Mouse (Mus musculus) embryo, embryonic 9.5 days (tissue): ENCODE results near the gene Suv39h1.
"Not testable (repeated sequence)": the region's sequence is repeated elsewhere in the genome, so short reads cannot be mapped to it uniquely, and the experiment has no call there.

Experiments
- DNase-seq: peaks from one replicate; pipeline ENCODE4 v3.0.0-alpha.2; 2017; ENCODE audit errors: extremely low spot score

Suv39h1 gene

DNA sequence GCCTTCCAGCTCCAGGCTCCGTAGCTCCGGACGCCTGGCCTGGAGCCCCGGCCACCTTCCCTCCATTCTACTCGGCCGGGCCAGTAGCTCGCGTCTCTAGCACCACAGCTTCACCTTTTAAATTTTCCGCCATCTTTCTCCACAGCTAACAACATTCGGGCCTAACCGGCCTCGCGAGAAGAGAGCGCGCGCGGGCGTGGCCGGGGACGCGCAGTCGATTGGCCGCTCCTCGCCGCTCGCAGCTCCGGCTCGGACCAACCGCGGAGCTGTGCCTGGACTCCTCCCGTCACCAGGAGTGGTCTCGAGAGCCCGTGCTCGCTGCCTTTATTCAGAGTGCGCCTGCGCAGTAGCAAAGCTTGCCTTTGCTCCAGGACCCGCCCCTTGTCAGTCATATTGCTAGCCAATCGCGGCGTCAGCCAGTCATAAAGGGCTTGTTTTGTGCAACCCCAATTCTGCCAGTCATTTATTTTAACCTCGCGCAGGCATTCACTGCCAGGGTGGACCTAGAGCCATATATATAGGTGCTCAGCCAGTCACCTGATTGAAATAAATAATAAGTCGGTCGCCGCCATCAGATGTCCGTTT is at the start of gene Suv39h1:
Gene Suv39h1, minus strand, starts transcription at position 331 of the 585 bp plus-strand sequence.
- peak; percentile 83 for DNase-seq

DNA sequence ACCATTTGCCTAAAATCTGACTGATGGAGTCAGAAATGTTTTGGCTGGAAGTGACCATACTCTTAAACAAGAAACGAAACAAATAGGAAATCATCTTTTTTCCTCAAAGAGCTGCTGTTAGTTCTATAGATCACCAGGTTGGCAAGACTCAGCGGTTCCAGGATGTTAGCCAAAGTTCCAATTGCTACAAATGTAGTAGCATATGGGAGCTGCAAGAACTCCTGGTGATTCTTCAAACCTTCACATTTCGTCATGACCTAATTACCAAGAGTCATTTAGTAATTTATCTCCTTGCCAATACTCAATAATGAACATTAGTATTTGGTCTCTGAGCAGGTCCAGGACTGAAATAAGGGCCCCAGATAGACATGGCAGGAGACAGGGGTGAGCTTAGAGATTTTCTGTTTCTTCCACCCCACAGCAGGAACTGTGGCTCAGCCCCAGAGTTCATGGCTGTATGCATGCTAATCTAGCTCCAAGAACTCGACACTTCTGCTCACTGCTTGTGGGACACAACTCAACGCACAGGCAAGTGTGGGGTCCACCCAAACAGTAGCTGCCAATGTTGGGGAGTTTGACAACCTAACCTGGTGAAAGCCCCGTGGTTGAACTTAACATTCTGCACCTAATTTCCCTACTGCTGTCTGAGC is 49.4 kb upstream of the Suv39h1 start:
- no peak for DNase-seq

DNA sequence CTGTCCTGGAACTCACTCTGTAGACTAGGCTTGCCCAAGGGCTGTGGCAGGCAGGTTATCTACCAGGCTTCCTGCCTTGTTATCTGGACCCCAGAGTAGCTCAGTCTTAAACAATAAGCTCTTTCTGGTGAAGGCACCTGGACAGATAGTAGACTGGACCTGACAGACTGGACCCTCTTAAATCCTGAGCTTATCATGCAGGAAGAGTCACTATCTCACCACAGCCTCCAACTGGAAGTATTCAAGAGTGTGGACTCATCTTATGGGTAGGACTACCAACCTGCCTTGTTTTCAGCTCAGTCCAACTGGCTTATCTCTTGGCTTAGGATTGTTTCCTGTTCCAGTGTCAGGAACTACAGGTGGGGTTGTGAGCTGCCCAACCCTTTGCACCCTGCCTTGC is 42.7 kb upstream of the Suv39h1 start:
- no peak for DNase-seq

DNA sequence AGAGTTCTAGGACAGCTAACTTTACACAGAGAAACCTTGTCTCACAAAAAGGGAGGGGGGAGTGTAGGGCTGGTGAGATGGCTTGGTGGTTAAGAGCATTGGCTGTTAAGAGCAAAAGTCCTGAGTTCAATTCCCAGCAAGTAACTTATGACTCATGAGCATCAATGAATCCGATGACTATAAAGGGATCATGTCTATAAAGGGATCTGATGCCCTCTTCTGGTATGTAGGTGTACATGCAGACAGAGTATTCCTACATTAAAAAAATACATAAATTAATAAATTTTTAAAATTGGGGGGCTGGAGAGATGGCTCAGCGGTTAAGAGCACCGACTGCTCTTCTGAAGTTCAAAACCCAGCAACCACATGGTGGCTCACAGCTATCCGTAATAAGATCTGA is 40.7 kb upstream of the Suv39h1 start:
- DNase-seq: no peak

DNA sequence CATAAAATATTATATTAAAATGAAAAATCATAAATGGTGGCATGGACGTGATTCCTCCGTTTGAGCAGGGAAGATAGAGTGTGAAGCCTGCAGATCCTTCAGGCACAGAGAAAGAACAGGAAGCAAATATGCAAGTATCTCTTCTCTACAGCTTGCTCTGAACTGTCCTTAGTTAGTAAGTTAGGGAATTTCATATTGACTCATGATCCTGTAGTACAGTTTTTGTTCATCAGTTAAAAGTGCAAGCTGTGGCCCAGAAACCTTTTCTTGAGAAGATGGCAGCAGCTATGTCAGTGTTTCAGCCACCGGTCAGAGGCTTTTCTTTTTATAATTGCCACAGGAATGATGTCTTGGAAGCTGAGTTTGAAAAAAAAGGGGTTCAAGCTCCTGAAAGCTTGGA is 30.5 kb upstream of the Suv39h1 start:
- no peak for DNase-seq

DNA sequence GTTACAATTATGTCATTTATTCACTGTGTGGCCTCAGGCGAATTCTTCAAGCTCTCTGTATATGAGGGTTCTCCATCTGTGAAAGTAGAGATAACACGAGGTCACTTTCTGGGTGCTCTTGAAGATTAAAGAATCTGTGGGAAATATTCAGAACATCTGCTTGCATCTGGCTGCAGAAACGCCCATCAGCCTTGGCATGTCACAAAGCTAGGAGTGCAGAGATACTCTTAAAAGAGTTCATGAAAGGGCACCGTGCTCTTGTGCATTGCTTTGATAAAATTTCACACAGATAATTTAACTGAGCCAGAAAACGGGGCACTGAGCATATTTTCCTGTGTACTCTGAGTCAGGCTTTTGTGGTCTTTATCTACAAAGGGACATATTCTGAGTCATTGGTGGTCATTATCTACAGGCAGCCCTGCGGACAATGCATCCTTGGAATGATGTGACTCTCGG is 27.7 kb upstream of the Suv39h1 start:
- no peak for DNase-seq

DNA sequence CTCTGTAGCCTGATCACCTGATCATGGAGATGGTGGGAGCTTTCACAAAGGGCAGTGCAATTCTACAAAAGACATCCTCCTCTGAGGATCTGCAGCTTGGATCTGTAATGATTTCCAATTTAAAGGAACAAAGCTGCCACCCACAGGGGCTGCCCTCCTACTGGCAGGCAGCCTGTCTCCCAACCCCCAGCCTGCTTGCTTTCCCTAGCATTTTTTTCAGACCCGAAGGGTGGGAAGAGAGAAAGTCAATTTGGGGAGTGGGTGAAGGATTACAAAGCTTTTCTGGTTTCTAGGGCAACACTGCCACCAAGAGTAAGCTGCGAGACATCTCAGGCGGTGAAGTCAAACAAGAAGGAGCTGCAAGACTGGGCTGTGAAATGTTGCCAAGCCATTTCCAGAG is 26.5 kb upstream of the Suv39h1 start:
- DNase-seq: peak; percentile 87

DNA sequence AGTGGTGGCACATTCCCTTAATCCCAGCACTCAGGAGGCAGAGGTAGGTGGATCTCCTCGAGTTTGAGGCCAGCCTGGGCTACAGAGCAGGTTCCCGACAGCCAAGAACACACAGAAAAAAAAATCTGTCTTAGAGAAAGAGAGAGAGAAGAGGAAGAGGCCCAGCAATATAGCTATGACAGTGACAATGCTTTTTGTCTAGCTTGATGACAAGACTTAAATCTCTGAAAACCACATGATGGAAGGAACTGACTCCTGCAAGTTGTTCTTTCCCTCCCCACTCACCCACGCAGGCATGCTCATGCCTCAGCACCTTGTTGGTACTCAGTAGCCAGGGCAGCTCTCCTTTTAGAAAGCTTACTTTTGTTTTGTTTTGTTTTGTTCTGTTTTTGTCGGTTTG is 24.9 kb upstream of the Suv39h1 start:
- DNase-seq: no peak

DNA sequence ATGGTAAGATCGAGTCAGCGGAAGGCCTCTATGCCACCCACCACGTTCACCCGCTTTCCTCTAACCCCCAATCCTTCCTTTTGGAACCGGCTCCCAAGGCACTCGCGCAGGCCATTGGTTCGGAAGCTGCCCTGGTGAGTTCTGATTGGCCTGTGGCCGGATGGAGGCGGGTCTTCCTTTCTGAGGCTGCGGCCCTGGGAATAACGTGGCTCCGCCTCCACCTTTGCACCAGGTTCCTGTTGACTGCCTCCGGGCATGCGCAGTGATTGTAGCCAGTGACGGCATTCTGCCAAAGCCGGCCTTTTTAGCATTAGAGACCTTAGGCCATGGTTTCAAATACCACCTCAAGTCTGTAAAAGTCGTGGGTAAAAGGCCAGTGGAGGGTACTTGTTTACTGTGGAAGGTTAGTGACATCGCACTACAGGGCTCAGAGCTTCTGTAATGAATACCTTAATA is 22.3 kb upstream of the Suv39h1 start:
- peak; percentile 87 for DNase-seq

DNA sequence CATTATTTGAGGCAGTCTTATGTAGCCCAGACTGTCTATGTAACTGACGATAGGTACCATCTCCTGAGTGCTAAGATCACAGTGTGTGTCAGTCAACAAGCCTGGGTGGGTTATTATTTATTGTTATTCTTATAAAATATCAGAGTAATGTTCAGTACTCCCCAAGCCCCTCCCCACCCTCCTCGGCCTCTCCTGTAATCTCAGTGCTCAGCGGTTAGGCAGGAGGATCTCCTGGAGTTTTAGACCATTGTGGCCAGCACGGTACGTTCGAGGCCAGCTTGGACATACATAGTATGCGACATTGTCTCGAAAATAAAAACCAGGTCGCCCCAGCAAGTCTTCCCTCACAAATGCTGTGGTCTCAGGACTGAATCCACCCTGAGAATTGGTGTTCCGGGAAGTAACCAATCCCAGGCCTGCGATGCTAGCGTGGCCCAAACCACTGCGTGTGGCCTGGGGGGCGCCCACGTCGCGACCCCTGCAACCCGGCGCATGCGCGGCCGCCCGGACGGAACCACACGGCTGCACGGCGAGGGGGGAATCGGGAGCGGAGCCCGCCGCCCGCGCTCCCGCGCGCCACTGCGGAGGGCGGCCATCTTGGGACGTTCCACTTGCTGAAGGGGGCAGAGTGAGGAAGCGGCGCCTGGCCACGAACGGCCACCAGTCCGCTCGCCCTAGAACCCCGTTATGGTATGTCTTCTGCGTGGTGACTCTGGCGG is 21.7 kb upstream of the Suv39h1 start:
- DNase-seq: not testable (repeated sequence)

DNA sequence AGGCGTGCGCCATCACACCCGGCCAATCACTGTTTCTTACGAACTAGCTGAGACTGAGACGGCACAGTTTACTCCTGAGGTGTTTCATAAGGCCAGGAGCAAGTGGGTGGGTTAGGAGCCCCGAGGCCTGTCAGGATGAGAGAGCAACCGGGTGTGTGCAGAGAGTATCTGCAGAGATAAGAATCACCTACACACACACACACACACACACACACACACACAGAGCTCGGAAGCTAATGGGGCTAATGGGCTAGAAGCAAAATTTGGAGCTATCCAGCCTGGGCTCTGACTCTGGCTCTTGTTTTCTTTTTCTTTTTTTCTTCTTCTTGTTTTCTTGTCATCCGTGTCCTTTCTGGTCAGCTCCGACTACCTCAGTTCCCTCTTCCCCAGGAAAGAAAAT is 21.0 kb upstream of the Suv39h1 start:
- DNase-seq: no peak

DNA sequence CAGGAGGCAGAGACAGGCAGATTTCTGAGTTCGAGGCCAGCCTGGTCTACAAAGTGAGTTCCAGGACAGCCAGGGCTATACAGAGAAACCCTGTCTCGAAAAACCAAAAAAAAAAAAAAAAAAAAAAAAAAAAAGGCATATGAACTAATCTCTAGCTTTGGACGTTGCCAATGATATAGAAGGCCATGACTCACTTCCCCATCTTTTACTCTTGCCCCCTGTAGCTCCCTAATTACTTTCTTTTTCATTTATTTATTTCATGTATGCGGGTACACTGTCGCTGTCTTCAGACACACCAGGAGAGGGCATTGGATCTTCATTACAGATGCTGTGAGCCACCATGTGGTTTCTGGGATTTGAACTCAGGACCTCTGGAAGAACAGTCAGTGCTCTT is 16.4 kb upstream of the Suv39h1 start:
- not testable (repeated sequence) for DNase-seq

DNA sequence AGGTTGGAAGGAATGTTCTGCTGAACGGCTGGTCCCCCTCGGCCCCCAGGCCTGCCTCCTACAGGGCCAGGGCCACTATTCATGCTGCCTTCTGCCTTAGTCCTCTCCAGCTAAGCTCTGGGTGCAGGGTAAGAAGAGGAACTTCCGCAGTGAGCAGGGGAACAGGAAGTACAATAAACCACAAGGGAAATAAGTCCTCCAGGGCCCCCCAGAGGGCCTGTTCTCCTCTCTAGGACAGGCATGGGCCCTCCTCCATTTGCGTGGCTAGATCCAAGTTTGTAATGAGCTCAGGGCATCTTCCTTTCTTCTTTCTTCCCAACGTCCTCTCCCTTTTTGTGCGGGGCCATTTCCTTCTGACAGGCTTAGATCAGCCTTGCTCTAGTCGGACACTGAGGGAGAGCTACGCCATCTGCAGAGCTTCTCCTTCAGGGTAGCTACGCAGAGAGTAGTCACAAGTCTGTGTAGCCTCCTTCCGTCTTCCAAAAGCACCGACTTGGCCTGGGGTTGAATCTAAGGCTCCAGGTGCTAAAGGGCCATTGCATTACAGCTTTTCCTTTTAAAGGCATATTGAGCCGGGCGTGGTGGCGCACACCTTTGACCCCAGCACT is 15.9 kb upstream of the Suv39h1 start, which contains the start of gene Was:
Gene Was, minus strand, starts transcription at position 153 of the 608 bp plus-strand sequence.
- no peak for DNase-seq

DNA sequence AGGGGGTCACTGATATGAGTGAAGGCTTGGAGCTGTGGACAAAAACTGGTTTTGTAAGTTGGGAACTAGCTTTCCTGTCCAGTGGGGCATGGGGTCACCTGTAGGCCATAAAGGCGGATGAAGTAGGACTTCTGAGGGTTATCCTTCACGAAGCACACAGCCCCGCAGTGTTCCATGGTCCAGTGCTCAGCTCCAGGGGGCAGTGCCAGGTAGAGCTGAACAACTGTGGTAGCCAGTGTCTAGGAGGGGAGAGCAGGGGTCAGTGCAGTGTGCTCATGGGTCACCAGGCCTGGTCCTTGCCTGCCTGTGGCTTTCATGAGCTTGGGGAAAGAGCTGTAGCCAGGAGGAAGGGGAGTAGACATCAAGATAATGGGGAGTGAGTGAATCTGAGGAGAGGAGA is 15.2 kb upstream of the Suv39h1 start:
- DNase-seq: no peak

DNA sequence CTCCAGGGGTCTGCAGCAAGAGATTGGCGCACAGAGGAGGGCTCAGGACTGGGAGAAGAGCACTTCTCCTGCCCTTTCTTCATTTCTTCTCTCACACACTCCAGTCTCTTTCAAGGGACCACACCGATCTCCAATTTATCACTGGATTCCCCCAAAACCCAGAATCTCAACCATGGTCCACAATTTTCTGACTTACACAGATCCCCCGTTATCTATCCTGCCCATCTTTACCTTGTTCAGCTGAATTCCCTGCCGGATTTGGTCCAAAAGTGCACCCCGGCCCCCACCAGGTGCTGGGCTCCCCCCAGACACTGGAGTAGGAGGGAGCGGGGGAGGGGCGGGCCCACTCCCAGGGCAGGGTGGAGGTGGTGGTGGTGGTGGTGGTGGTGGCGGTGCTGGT is 11.1 kb upstream of the Suv39h1 start:
- no peak for DNase-seq

DNA sequence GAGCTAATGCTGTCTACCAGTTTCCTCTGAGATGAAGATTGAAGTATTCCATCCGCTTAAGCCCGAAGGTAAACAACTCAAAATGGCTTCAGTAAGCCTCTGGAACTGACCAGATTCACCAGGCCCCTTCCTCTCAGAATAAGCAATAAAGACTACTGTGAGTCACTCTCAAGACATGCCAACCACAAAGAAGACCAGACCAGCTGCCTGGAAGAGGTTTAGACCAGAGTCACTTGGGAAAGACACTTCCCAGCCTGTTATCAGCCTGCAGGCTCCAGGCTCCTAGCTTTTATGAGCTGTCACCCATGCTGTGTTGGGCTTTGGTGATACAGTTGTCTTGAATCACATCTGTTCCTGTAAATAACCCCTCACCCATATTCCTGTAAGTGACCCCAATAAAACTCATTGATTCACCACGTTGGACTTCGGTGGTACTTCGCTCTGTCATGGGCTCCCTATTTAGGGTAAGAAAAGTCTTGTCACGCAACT is 10.3 kb upstream of the Suv39h1 start:
- DNase-seq: no peak

DNA sequence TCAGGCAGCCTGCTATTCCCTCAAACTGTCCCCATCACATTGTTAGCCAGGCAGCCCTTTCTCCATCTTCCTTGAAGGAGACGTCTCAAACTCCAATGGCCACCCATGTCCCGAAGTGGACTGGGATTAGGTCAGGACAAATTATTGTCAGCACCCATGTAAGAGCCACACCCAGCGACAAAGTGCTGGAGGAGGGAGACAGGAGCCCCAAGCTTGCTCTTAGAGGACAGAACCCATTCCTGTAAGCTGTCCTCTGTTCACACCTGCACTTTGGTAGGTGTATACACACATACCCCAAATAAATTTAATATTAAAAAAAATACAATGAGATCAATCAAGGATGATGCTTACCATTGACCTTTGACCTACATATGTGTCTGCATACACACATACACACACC is 544 bp upstream of the Suv39h1 start:
- no peak for DNase-seq

DNA sequence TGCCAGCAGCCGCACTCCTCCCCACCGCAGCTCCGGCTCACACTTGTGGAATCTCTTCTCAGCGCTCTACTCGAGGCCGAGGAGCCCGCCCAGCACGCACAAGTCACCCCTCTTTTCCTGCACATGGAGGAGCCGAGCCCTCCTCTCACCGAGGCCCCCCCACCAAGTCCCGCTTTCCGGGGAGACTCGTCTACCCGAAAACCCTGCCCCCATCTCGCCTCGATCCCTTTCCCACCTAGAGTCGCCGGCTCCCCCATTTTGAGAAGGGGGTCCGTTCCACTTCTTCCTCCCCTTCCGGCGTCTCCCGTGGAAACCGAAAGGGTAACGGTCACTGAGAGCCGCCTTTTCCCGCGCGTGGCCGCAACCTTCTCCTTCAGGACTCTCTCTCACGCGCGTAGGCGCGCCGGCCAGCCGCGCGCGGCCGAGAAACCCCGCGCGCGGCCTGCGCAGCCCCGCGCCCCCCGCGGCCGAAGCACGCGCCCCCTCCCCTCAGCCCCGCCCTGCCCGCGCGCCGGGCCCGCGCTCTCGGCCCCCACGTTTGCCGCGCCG is 605 bp downstream of the Suv39h1 start:
- DNase-seq: peak; percentile 45

DNA sequence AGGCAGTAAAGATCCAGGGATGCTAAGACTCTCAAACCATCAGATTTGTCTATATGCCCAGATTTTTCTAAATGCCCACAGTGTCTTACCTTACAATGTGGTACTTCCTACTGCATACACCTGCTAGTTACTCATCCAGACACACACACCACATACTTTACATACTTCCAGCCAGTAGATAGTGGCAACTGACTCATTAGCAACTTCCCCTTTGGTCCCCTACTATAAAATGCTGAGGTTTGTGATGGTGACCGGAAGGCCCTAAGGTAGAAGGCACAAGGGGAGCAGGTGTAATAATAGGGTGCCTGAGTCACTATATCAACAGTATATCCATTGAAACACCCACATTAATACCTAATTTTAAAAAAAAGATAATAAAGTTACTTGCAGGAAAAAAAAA is 5.4 kb downstream of the Suv39h1 start:
- DNase-seq: no peak

DNA sequence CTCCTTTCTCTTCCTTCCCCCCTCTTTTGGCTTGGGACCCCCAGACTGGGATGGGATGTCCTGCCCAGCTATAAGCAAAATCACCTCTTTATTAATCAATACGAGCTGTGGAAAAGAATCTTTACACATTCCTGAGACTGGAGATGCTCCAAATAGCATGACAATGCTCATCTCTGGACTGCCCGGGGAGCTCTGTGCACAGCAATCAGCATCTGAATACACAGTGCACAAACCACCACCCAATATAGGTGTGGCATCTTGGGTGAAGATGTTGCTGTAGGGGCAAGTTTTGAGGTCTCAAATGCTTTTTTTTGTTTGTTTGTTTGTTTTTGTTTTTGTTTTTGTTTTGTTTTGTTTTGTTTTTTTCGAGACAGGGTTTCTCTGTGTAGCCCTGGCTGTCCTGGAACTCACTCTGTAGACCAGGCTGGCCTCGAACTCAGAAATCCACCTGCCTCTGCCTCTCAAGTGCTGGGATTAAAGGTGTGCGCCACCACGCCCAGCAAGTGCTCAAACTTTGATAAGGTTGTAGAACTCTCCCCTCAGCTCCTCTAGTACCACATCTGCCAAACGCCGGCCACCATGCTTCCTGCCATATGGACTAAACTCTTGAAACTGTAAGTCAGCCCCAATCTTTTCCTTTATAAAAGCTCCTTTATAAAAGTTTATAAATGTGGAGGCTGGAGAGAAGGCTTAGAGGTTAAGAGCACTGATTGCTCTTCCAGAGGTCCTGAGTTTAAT is 23.3 kb downstream of the Suv39h1 start:
- not testable (repeated sequence) for DNase-seq

DNA sequence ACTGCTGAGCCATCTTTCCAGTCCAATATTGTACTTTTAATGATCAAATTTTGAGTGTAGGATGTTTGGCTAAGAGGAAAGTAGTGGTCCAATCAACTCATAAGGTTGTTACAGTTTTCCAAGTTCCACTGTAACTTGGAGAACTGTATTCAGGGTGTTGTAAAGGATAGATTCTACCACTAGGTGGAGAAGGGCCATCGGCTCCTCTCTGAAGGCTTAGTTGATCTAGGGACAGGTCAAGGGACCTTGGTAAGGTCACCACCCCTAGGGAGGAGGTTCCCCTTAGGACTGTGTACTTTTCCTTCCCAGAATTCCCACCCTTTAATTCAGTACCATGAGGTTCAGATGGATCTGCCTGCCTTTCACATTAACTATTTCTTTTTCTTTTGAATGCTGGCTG is 41.6 kb downstream of the Suv39h1 start:
- no peak for DNase-seq
